Mouse (Mus musculus): ENCODE measurements around the gene Kcnj2.

- TF ChIP-seq MAFK (IDR thresholded peaks at IDR 0.05; ENCODE audit: insufficient read depth, low read depth, low read length) (no peak), ZNF384 (IDR thresholded peaks at IDR 0.05; ENCODE audit: low read depth, low read length) (no peak), ZC3H11A (IDR thresholded peaks at IDR 0.05; ENCODE audit: borderline replicate concordance, low read depth, low read length) (no peak), HCFC1 (IDR thresholded peaks at IDR 0.05; ENCODE audit: borderline replicate concordance, insufficient read depth, low read length) (no peak)
Measured at GRCm38 (mm10) chr11:111083009-111083408, 17.0 kb downstream of the Kcnj2 start.

Data from ES-E14 (cell line).